Mouse (Mus musculus) kidney, adult 2 months (tissue): ENCODE measurements around the gene Snapc2. TPM values are rescaled to one million over a fixed set of nuclear protein-coding genes. Genes with fewer than 3 reads are reported as not detected.
"Not testable (repeated sequence)": the region's sequence is repeated elsewhere in the genome, so short reads cannot be mapped to it uniquely, and the experiment has no call there.

Experiments used
- DNase-seq: peaks from one replicate; pipeline ENCODE4 v3.0.0; 2021
- H3K27ac ChIP-seq: fragments of 200-500 bp; 2 replicates; pipeline ENCODE4 v1.5.1; 2012; ENCODE audit warnings: low read depth, low read length, control low read depth, inconsistent platforms; ENCODE audit not compliant: insufficient read depth
- H3K27me3 ChIP-seq: fragments of 200-500 bp; replicated peaks from 2 replicates; pipeline ENCODE4 v1.6.1; 2012; ENCODE audit warnings: mild to moderate bottlenecking, moderate library complexity, low read length, inconsistent platforms; ENCODE audit not compliant: control insufficient read depth, insufficient read depth
- H3K36me3 ChIP-seq: fragments of 200-500 bp; 2 replicates; pipeline ENCODE4 v1.6.1; 2012; ENCODE audit warnings: mild to moderate bottlenecking, moderate library complexity, low read length, inconsistent platforms; ENCODE audit not compliant: control insufficient read depth, insufficient read depth
- H3K4me1 ChIP-seq: fragments of 200-500 bp; 2 replicates; pipeline ENCODE4 v1.6.1; 2011; ENCODE audit warnings: low read length; ENCODE audit not compliant: control insufficient read depth, insufficient read depth
- H3K4me3 ChIP-seq: fragments of 200-500 bp; 2 replicates; pipeline ENCODE4 v1.5.1; 2011; ENCODE audit warnings: mild to moderate bottlenecking, low read depth, low read length, control low read depth; ENCODE audit not compliant: insufficient read depth
- CTCF ChIP-seq: fragments of 200-500 bp; conservative IDR thresholded peaks from 2 replicates; pipeline ENCODE4 v1.5.1; 2011; ENCODE audit warnings: low read depth, mild to moderate bottlenecking, control low read depth, low read length, moderate library complexity, mixed read lengths; ENCODE audit not compliant: insufficient read depth, insufficient read length
- POLR2A ChIP-seq: fragments of 200-500 bp; IDR thresholded peaks from one replicate; pipeline ENCODE4 v1.6.1; 2011; ENCODE audit warnings: low read depth, low read length, control low read depth
- WGBS: fragments of 180-500 bp; shearing (Covaris S2); methylation state at CpG from one replicate; pipeline ENCODE4 v1.1.7; 2018; 5-methylcytosine and 5-hydroxymethylcytosine counted together
- polyA plus RNA-seq: library from polyadenylated mRNA; depleted of rRNA; stranded (reverse); fragments of >200 nt; gene quantifications from 2 replicates; pipeline ENCODE4 v1.2.3, GENCODE M21; 2012

Snapc2 gene
- polyA plus RNA-seq, 1 experiment = 36.9 TPM

- Histone ChIP-seq H3K27ac (no peak overlapping the region), H3K4me3 (no peak overlapping the region), H3K4me1 (peaks cover 3% of the 10 kb centered on the region; the same call in 1 of the 2 replicates), H3K36me3 (no peaks in the 10 kb centered on the region; the same call in 1 of the 2 replicates), H3K27me3 (no peaks in the 10 kb centered on the region)
- TF ChIP-seq CTCF (no peak), POLR2A (no peak)
- peak; percentile 17 for DNase-seq
- 34% methylated on average over 29 of the region's 29 CpGs for WGBS
These were observed 3.7 kb upstream of the Snapc2 start for GRCm38 (mm10) chr8:4249213-4249612.

- Histone ChIP-seq H3K4me1 (peaks cover 3% of the 10 kb centered on the region; the same call in 1 of the 2 replicates), H3K36me3 (no peaks in the 10 kb centered on the region; the same call in 1 of the 2 replicates), H3K4me3 (no peak overlapping the region), H3K27ac (no peak overlapping the region), H3K27me3 (no peaks in the 10 kb centered on the region)
- WGBS = 51% methylated on average over 26 of the region's 26 CpGs
- TF ChIP-seq POLR2A (no peak), CTCF (peak; percentile 74)
- peak; percentile 85 for DNase-seq
These were observed 2.4 kb upstream of the Snapc2 start for GRCm38 (mm10) chr8:4250306-4250970.

DNA sequence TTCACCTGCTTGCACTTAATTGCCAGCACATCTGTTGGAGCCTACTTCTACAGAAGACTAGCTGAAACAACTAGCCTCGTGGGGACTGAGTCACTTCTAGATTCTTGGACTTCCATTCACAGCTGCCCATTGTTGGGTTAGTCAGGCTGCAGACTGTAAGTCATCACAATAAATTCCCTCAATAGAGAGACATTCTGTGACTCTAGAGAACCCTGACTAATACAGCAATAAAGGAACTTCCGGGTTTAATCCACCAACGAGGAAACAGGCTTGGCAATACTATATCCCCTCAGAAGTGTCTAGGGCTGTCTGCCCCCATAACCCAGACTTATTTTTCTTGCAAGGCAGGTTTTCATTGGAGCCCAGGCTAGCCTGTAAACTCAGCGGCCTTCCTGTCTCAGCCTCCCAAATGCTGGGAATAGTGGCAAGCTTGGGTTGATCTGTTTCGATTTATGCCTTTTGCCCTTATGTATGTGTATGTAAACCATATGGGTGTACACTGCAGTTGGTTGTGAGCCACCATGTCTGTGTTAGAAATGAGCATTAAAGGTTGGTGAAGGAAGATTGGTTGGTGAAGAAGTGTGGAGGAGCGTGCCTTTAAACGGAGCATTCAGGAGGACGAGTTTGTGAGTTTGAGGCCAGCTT is 642 bp upstream of the Snapc2 start:
- Histone ChIP-seq H3K27me3 (no peaks in the 10 kb centered on the region), H3K36me3 (no peaks in the 10 kb centered on the region; the same call in 1 of the 2 replicates), H3K4me1 (peaks cover 3% of the 10 kb centered on the region; the same call in 1 of the 2 replicates), H3K27ac (no peak overlapping the region), H3K4me3 (peak overlapping the region; percentile 84)
- TF ChIP-seq CTCF (no peak), POLR2A (no peak)
- no peak for DNase-seq
- WGBS = 42% methylated on average over 8 of the region's 8 CpGs

GRCm38 (mm10) chr8:4254001-4254400 is 1.1 kb downstream of the Snapc2 start:
- Histone ChIP-seq H3K27ac (no peak overlapping the region), H3K36me3 (no peaks in the 10 kb centered on the region; the same call in 1 of the 2 replicates), H3K27me3 (no peaks in the 10 kb centered on the region), H3K4me1 (peaks cover 3% of the 10 kb centered on the region; the same call in 1 of the 2 replicates), H3K4me3 (no peak overlapping the region)
- WGBS = 44% methylated on average over 6 of the region's 6 CpGs
- TF ChIP-seq POLR2A (no peak), CTCF (peak; percentile 74)
- peak; percentile 94 for DNase-seq

- not testable (repeated sequence) for H3K4me3 ChIP-seq, DNase-seq, H3K36me3 ChIP-seq, H3K4me1 ChIP-seq, H3K27ac ChIP-seq, H3K27me3 ChIP-seq
- WGBS = 88% methylated on average over 7 of the region's 7 CpGs
These were observed 2.6 kb downstream of the Snapc2 start for GRCm38 (mm10) chr8:4255471-4255870.

GRCm38 (mm10) chr8:4256911-4257310 is 4.0 kb downstream of the Snapc2 start:
- Histone ChIP-seq H3K4me1 (peaks cover 3% of the 10 kb centered on the region; the same call in 1 of the 2 replicates), H3K27ac (no peak overlapping the region), H3K36me3 (no peaks in the 10 kb centered on the region; the same call in 1 of the 2 replicates), H3K4me3 (no peak overlapping the region), H3K27me3 (no peaks in the 10 kb centered on the region)
- no peak for DNase-seq
- TF ChIP-seq POLR2A (no peak), CTCF (no peak)
- 49% methylated on average over 4 of the region's 4 CpGs for WGBS

DNA sequence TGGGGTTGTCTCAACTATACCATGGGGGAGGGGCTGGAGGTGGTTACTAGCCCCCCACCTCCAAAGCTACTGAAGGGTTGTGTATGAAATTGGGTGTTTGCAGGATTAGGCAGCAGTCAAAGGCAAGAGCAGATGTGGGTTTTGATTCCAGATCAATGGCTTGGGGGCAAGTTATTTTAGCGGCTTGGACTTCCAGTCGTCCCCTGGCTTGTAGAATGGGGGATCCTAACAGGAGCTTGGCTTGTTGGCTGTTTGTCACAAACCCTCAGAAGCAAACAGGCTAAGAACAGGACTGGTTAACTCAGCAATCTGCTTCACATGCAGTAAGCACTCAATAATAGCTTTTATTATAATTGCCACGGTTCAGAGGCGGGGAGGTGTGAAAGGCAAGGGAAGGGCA is 4.5 kb downstream of the Snapc2 start:
- Histone ChIP-seq H3K27me3 (no peaks in the 10 kb centered on the region), H3K27ac (no peak overlapping the region), H3K4me1 (peaks cover 3% of the 10 kb centered on the region; the same call in 1 of the 2 replicates), H3K4me3 (no peak overlapping the region), H3K36me3 (no peaks in the 10 kb centered on the region; the same call in 1 of the 2 replicates)
- TF ChIP-seq POLR2A = no peak
- TF ChIP-seq CTCF = no peak
- DNase-seq = no peak
- 70% methylated on average over 4 of the region's 4 CpGs for WGBS
